Mouse (Mus musculus): ENCODE data around the gene Vps41.

DNA sequence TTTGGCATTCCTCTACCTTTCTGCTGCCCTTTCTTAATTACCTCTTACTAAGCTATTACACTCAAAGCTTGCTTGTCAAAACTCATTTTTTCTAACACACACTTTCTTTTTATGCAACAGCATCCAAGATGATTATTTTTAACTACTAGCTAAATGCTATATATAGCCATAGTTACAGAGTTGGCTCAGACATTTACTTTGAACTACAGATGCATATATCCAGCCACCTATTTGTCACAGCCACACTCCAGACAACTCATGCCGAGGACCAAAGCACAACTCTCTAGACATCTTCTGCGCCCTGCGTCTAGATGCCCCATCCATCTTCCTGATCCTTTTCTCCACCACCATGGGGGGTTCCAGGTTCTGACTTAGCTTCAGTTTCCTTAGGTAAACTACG, 197.7 kb downstream of the Vps41 start:
- TF ChIP-seq POLR2A (IDR thresholded peaks at IDR 0.05; ENCODE audit: control insufficient read depth, low read depth, low read length) (no peak), CTCF (IDR thresholded peaks at IDR 0.05; ENCODE audit: control insufficient read depth, insufficient read depth, insufficient replicate concordance, low read depth, low read length) (no peak)
